Mouse (Mus musculus): ENCODE measurements at regions not wholly inside any gene's neighbourhood (a gene's known extent, or its start where the extent isn't known, plus 50 kb on each side); places are given as distances from the start of the nearest gene placed in this dataset.

- no peak for ATAC-seq (ENCODE audit: low read depth)
- no peak overlapping the region for H3K27ac ChIP-seq (replicated peaks)
- no peak overlapping the region for H3K4me3 ChIP-seq
- no peak overlapping the region for H3K4me2 ChIP-seq
- no peaks in the 10 kb centered on the region for H3K4me1 ChIP-seq (replicated peaks)
- no peaks in the 10 kb centered on the region for H3K9me3 ChIP-seq
- H3K27me3 ChIP-seq: no peaks in the 10 kb centered on the region
- H3K36me3 ChIP-seq: no peaks in the 10 kb centered on the region
- 91% methylated on average over 5 of the region's 5 CpGs for WGBS
- H3K9ac ChIP-seq: no peak overlapping the region
Observed at GRCm38 (mm10) chr1:57576066-57576753, 169.3 kb upstream of the Tyw5 start.

GRCm38 (mm10) chr1:57579086-57579485, 172.2 kb upstream of the Tyw5 start:
- H3K9ac ChIP-seq: no peak overlapping the region
- H3K4me3 ChIP-seq: no peak overlapping the region
- no peak overlapping the region for H3K27ac ChIP-seq (replicated peaks)
- no peaks in the 10 kb centered on the region for H3K4me1 ChIP-seq (replicated peaks)
- no peak overlapping the region for H3K4me2 ChIP-seq
- no peaks in the 10 kb centered on the region for H3K36me3 ChIP-seq
- ATAC-seq (ENCODE audit: low read depth): no peak
- no peaks in the 10 kb centered on the region for H3K27me3 ChIP-seq
- WGBS: 64% methylated on average over 3 of the region's 3 CpGs
- no peaks in the 10 kb centered on the region for H3K9me3 ChIP-seq

GRCm38 (mm10) chr1:57593707-57594589, 180.0 kb upstream of the Spats2l start:
- no peaks in the 10 kb centered on the region for H3K9me3 ChIP-seq
- no peak for ATAC-seq (ENCODE audit: low read depth)
- WGBS: 72% methylated on average over 7 of the region's 7 CpGs
- peak overlapping the region; percentile 46; the same call in 1 of the 2 replicates for H3K27ac ChIP-seq (replicated peaks)
- H3K27me3 ChIP-seq: no peaks in the 10 kb centered on the region
- no peaks in the 10 kb centered on the region for H3K36me3 ChIP-seq
- no peak overlapping the region for H3K4me3 ChIP-seq
- H3K4me1 ChIP-seq (replicated peaks): peaks cover 17% of the 10 kb centered on the region
- no peak overlapping the region for H3K4me2 ChIP-seq
- no peak overlapping the region for H3K9ac ChIP-seq

- peak; percentile 63 for ATAC-seq (ENCODE audit: low read depth)
- no peaks in the 10 kb centered on the region for H3K36me3 ChIP-seq
- WGBS: 56% methylated on average over 5 of the region's 5 CpGs
Observed at GRCm38 (mm10) chr1:57594815-57595214, 179.1 kb upstream of the Spats2l start.

GRCm38 (mm10) chr1:57600951-57601350, 173.0 kb upstream of the Spats2l start:
- Histone ChIP-seq H3K27ac (replicated peaks) (no peak overlapping the region), H3K36me3 (no peaks in the 10 kb centered on the region), H3K4me1 (replicated peaks) (no peaks in the 10 kb centered on the region), H3K9me3 (no peaks in the 10 kb centered on the region), H3K4me2 (no peak overlapping the region), H3K4me3 (no peak overlapping the region), H3K27me3 (no peaks in the 10 kb centered on the region), H3K9ac (no peak overlapping the region)
- 70% methylated on average over 2 of the region's 2 CpGs for WGBS
- no peak for ATAC-seq (ENCODE audit: low read depth)

More at GRCm38 (mm10) chr1:57594815-57595214, 179.1 kb upstream of the Spats2l start:
- peaks cover 17% of the 10 kb centered on the region for H3K4me1 ChIP-seq (replicated peaks)
- H3K4me3 ChIP-seq: no peak overlapping the region
- H3K4me2 ChIP-seq: no peak overlapping the region
- H3K9me3 ChIP-seq: no peaks in the 10 kb centered on the region
- H3K27ac ChIP-seq (replicated peaks): no peak overlapping the region
- H3K9ac ChIP-seq: no peak overlapping the region
- no peaks in the 10 kb centered on the region for H3K27me3 ChIP-seq

GRCm38 (mm10) chr1:57605525-57605924, 168.4 kb upstream of the Spats2l start:
- no peaks in the 10 kb centered on the region for H3K27me3 ChIP-seq
- H3K9ac ChIP-seq: no peak overlapping the region
- no peak overlapping the region for H3K4me3 ChIP-seq
- peaks cover 6% of the 10 kb centered on the region for H3K4me1 ChIP-seq (replicated peaks)
- no peaks in the 10 kb centered on the region for H3K36me3 ChIP-seq
- H3K9me3 ChIP-seq: no peaks in the 10 kb centered on the region
- no peak overlapping the region for H3K27ac ChIP-seq (replicated peaks)
- H3K4me2 ChIP-seq: no peak overlapping the region
- WGBS: 85% methylated on average over 1 of the region's 1 CpGs
- no peak for ATAC-seq (ENCODE audit: low read depth)

- Histone ChIP-seq H3K27ac (replicated peaks) (no peak overlapping the region), H3K4me2 (no peak overlapping the region), H3K27me3 (no peaks in the 10 kb centered on the region), H3K4me1 (replicated peaks) (peaks cover 6% of the 10 kb centered on the region), H3K36me3 (no peaks in the 10 kb centered on the region), H3K9me3 (no peaks in the 10 kb centered on the region), H3K9ac (no peak overlapping the region), H3K4me3 (no peak overlapping the region)
- ATAC-seq (ENCODE audit: low read depth): no peak
- WGBS: 77% methylated on average over 4 of the region's 4 CpGs
Observed at GRCm38 (mm10) chr1:57606060-57606683, 167.8 kb upstream of the Spats2l start.

GRCm38 (mm10) chr1:57607026-57607425, 166.9 kb upstream of the Spats2l start:
- 73% methylated on average over 8 of the region's 8 CpGs for WGBS
- Histone ChIP-seq H3K9me3 (no peaks in the 10 kb centered on the region), H3K27ac (replicated peaks) (no peak overlapping the region), H3K27me3 (no peaks in the 10 kb centered on the region), H3K4me3 (no peak overlapping the region), H3K4me2 (no peak overlapping the region), H3K36me3 (no peaks in the 10 kb centered on the region), H3K9ac (no peak overlapping the region), H3K4me1 (replicated peaks) (peaks cover 8% of the 10 kb centered on the region)
- no peak for ATAC-seq (ENCODE audit: low read depth)

- ATAC-seq (ENCODE audit: low read depth): no peak
- Histone ChIP-seq H3K36me3 (no peaks in the 10 kb centered on the region), H3K9ac (no peak overlapping the region), H3K27me3 (no peaks in the 10 kb centered on the region), H3K4me3 (no peak overlapping the region), H3K27ac (replicated peaks) (no peak overlapping the region), H3K4me1 (replicated peaks) (peaks cover 16% of the 10 kb centered on the region), H3K4me2 (no peak overlapping the region), H3K9me3 (no peaks in the 10 kb centered on the region)
- WGBS: 38% methylated on average over 12 of the region's 12 CpGs
Observed at GRCm38 (mm10) chr1:57607626-57608422, 166.1 kb upstream of the Spats2l start.

- 25% methylated on average over 2 of the region's 2 CpGs for WGBS
- H3K27ac ChIP-seq (replicated peaks): no peak overlapping the region
- H3K9ac ChIP-seq: no peak overlapping the region
- no peak overlapping the region for H3K4me3 ChIP-seq
- H3K4me2 ChIP-seq: no peak overlapping the region
- ATAC-seq (ENCODE audit: low read depth): no peak
- H3K9me3 ChIP-seq: no peaks in the 10 kb centered on the region
- no peaks in the 10 kb centered on the region for H3K27me3 ChIP-seq
- H3K36me3 ChIP-seq: no peaks in the 10 kb centered on the region
- H3K4me1 ChIP-seq (replicated peaks): peaks cover 21% of the 10 kb centered on the region
Observed at GRCm38 (mm10) chr1:57608423-57608679, 165.6 kb upstream of the Spats2l start.

- no peak for ATAC-seq (ENCODE audit: low read depth)
- H3K27ac ChIP-seq (replicated peaks): no peak overlapping the region
- H3K4me2 ChIP-seq: no peak overlapping the region
- peaks cover 23% of the 10 kb centered on the region for H3K4me1 ChIP-seq (replicated peaks)
- H3K4me3 ChIP-seq: no peak overlapping the region
- H3K9me3 ChIP-seq: no peaks in the 10 kb centered on the region
- H3K27me3 ChIP-seq: no peaks in the 10 kb centered on the region
- no peak overlapping the region for H3K9ac ChIP-seq
- WGBS: 31% methylated on average over 6 of the region's 6 CpGs
- H3K36me3 ChIP-seq: no peaks in the 10 kb centered on the region
Observed at GRCm38 (mm10) chr1:57609307-57609706, 164.7 kb upstream of the Spats2l start.

GRCm38 (mm10) chr1:57612171-57612570, 161.8 kb upstream of the Spats2l start:
- H3K4me1 ChIP-seq (replicated peaks): peaks cover 23% of the 10 kb centered on the region

More at GRCm38 (mm10) chr1:57612171-57612570, 161.8 kb upstream of the Spats2l start:
- Histone ChIP-seq H3K9ac (no peak overlapping the region), H3K27me3 (no peaks in the 10 kb centered on the region), H3K27ac (replicated peaks) (no peak overlapping the region), H3K4me3 (no peak overlapping the region), H3K4me2 (no peak overlapping the region), H3K9me3 (no peaks in the 10 kb centered on the region), H3K36me3 (no peaks in the 10 kb centered on the region)
- ATAC-seq (ENCODE audit: low read depth): no peak
- WGBS: 58% methylated on average over 4 of the region's 4 CpGs
